In the genomic region with DNA sequence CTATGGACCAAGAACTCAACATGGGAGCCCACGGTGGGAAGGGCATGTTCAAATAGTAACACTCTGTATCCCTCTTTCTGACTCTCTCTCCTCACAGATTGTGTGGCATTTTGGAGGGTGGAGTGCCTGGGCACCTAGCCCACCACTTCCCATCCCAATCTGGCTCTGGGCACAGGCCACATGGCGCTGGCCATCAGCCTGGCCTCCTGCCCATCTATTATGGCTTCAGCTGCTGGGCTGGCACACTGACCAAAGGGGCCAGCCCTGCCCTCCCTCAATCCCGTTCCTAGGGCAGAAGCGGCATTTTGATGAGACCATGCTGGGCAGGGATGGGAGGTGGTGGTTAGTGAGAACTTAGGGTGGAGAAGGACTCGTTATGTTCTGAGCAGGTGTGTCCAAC, we compare ENCODE assay signal across 12 mouse cellular contexts. TPM values are rescaled to one million over a fixed set of nuclear protein-coding genes. Genes with fewer than 3 reads are reported as not detected.
DNase-seq lines count a peak whose midpoint lies in the region; ATAC-seq and TF ChIP-seq lines count a peak whose summit lies in the region.
"Had no signal": no experiment of that assay in that cellular context is flagged by ENCODE, and none has a peak within 500 bp of the region (broad histone marks: within the 10 kb centered on the region; RNA-seq: fewer than 3 reads in every experiment).

No protein-coding gene starts in this region.

- no peak for TF ChIP-seq CTCF in cerebellum, adult 2 months (IDR thresholded peaks at IDR 0.05; ENCODE audit: borderline replicate concordance, insufficient read depth, low read depth, low read length)
- no peak for TF ChIP-seq CTCF in hindbrain, postnatal 0 days (IDR thresholded peaks at IDR 0.05; ENCODE audit: low read depth)

- H3K9ac ChIP-seq in hindbrain, embryonic 15.5 days: no peak overlapping the region
- no peak overlapping the region for H3K9ac ChIP-seq in hindbrain, embryonic 11.5 days (ENCODE audit: low read depth, low read length)
- no peak overlapping the region for H3K9ac ChIP-seq in hindbrain, postnatal 0 days (replicated peaks; ENCODE audit: low read length)

- H3K36me3 ChIP-seq in hindbrain, embryonic 15.5 days: no peaks in the 10 kb centered on the region
- H3K36me3 ChIP-seq in hindbrain, embryonic 11.5 days (ENCODE audit: control insufficient read depth, insufficient read depth, low read length): no peaks in the 10 kb centered on the region
- no peaks in the 10 kb centered on the region for H3K36me3 ChIP-seq in hindbrain, postnatal 0 days (ENCODE audit: insufficient read depth, low read length)

- no peak for TF ChIP-seq POLR2A in cerebellum, adult 2 months (IDR thresholded peaks at IDR 0.05; ENCODE audit: borderline replicate concordance, insufficient read depth, low read length)

- peak; percentile 63 for ATAC-seq in hindbrain, embryonic 15.5 days (ENCODE audit: low FRiP score, low read depth)
- ATAC-seq in hindbrain, embryonic 11.5 days (ENCODE audit: low FRiP score): no peak
- ATAC-seq in hindbrain, postnatal 0 days: peak; percentile 78

- no peaks in the 10 kb centered on the region for H3K9me3 ChIP-seq in hindbrain, embryonic 15.5 days
- no peaks in the 10 kb centered on the region for H3K9me3 ChIP-seq in hindbrain, embryonic 11.5 days (ENCODE audit: control insufficient read depth, low read length)
- H3K9me3 ChIP-seq in hindbrain, postnatal 0 days (ENCODE audit: low read length): no peaks in the 10 kb centered on the region

- H3K4me1 ChIP-seq in hindbrain, embryonic 15.5 days (replicated peaks): peaks cover 55% of the 10 kb centered on the region
- H3K4me1 ChIP-seq in hindbrain, embryonic 11.5 days (replicated peaks; ENCODE audit: control insufficient read depth, insufficient read depth, low read length): no peaks in the 10 kb centered on the region
- peaks cover 35% of the 10 kb centered on the region for H3K4me1 ChIP-seq in cerebellum, adult 2 months (ENCODE audit: control insufficient read depth, insufficient read depth, low read length)
- H3K4me1 ChIP-seq in hindbrain, postnatal 0 days (ENCODE audit: insufficient read depth, low read length): no peaks in the 10 kb centered on the region; the same call in 1 of the 2 replicates

- no peak for DNase-seq in hindbrain, embryonic 11.5 days (ENCODE audit: low spot score)
- peak; percentile 95 for DNase-seq in brain, adult 2 months (ENCODE audit: low read depth, low spot score)
- DNase-seq in cerebellum, adult 2 months: peak; percentile 97 to 98
- peak; percentile 89 for DNase-seq in hindbrain, postnatal 0 days (ENCODE audit: low spot score)
- DNase-seq in thymus, postnatal 36 days: no peak
- no peak for DNase-seq in right cerebral cortex, adult 18-20 months
- no peak for DNase-seq in ovary, postnatal 14 days (ENCODE audit: low spot score)
- DNase-seq: heart, adult 2 months; kidney, postnatal 14 days; lung, postnatal 4 days; thymus, postnatal 14 days had no signal

- H3K27me3 ChIP-seq in hindbrain, embryonic 15.5 days: peaks cover 8% of the 10 kb centered on the region
- H3K27me3 ChIP-seq in hindbrain, embryonic 11.5 days (ENCODE audit: control insufficient read depth, insufficient read depth, low read length): peaks cover 11% of the 10 kb centered on the region
- H3K27me3 ChIP-seq in cerebellum, adult 2 months (ENCODE audit: control insufficient read depth, insufficient read depth, low read length): no peaks in the 10 kb centered on the region
- no peaks in the 10 kb centered on the region for H3K27me3 ChIP-seq in hindbrain, postnatal 0 days (ENCODE audit: insufficient read depth, low read length)

- WGBS in hindbrain, embryonic 15.5 days: 60% methylated on average over 5 of the region's 5 CpGs
- 79% methylated on average over 5 of the region's 5 CpGs for WGBS in hindbrain, embryonic 11.5 days
- 8% methylated on average over 5 of the region's 5 CpGs for WGBS in cerebellum, adult 2 months
- WGBS in hindbrain, postnatal 0 days: 35% methylated on average over 5 of the region's 5 CpGs

- H3K4me3 ChIP-seq in hindbrain, embryonic 15.5 days: no peak overlapping the region
- no peak overlapping the region for H3K4me3 ChIP-seq in hindbrain, embryonic 11.5 days (ENCODE audit: low read depth, low read length)
- no peak overlapping the region for H3K4me3 ChIP-seq in cerebellum, adult 2 months (replicated peaks; ENCODE audit: insufficient read depth, low read depth, low read length)
- no peak overlapping the region for H3K4me3 ChIP-seq in hindbrain, postnatal 0 days (ENCODE audit: low read length)
- H3K4me3 ChIP-seq: heart, adult 2 months had no signal

- H3K27ac ChIP-seq in hindbrain, embryonic 15.5 days (replicated peaks): peak overlapping the region; percentile 78
- no peak overlapping the region for H3K27ac ChIP-seq in hindbrain, embryonic 11.5 days (ENCODE audit: low read depth, low read length)
- H3K27ac ChIP-seq in cerebellum, adult 2 months (ENCODE audit: insufficient read depth, low read length): no peak overlapping the region
- peak overlapping the region; percentile 70 for H3K27ac ChIP-seq in hindbrain, postnatal 0 days
- H3K27ac ChIP-seq: heart, adult 2 months had no signal

- no peak overlapping the region for H3K4me2 ChIP-seq in hindbrain, embryonic 15.5 days
- no peak overlapping the region for H3K4me2 ChIP-seq in hindbrain, embryonic 11.5 days (replicated peaks; ENCODE audit: low read depth, low read length)
- H3K4me2 ChIP-seq in hindbrain, postnatal 0 days (ENCODE audit: low read depth, low read length): no peak overlapping the region

RNA-seq across cellular contexts. Expression of a gene that starts 11.3 kb away (rescaled TPM):
- polyA plus RNA-seq in hindbrain, embryonic 15.5 days (2015; fragmentation: Nextera tagmentation; extraction: Ambion mirVana): 40.3 and 43.3 TPM in 2 replicates
- 26.2 and 30.1 TPM in 2 replicates for polyA plus RNA-seq in hindbrain, embryonic 11.5 days (2014; fragmentation: Nextera tagmentation; extraction: Ambion mirVana)
- polyA plus RNA-seq in cerebellum, adult 2 months (2012; rRNA removed): 55.8 and 56.0 TPM in 2 replicates
- total RNA-seq in hindbrain, postnatal 0 days (2014; rRNA removed): 26.6 and 32.4 TPM in 2 replicates
- polyA plus RNA-seq in hindbrain, postnatal 0 days (2015; fragmentation: Nextera tagmentation; extraction: Ambion mirVana): 29.8 and 30.3 TPM in 2 replicates

Comparison
In these comparisons a context has a peak if more than half of its experiments do, and no peak if none do; other contexts are left out.
1. H3K27ac ChIP-seq: peak in hindbrain, embryonic 15.5 days (single experiment) and hindbrain, postnatal 0 days (single experiment); none in hindbrain, embryonic 11.5 days (single experiment) and cerebellum, adult 2 months (single experiment).
2. DNase-seq: peak in brain, adult 2 months (single experiment), cerebellum, adult 2 months (2 of 2) and hindbrain, postnatal 0 days (single experiment); none in hindbrain, embryonic 11.5 days (single experiment), thymus, postnatal 36 days (0 of 2), right cerebral cortex, adult 18-20 months (single experiment) and ovary, postnatal 14 days (single experiment).